Mouse (Mus musculus) forebrain, embryonic 13.5 days (tissue): ENCODE data around the gene Anapc13. TPM values are rescaled to one million over a fixed set of nuclear protein-coding genes. Genes with fewer than 3 reads are reported as not detected.

Experiments used
- ATAC-seq: fragments of 200-750 bp; cut with Nextera tagmentation; 2 replicates; pipeline ENCODE4 v1.8.0; 2017
- H3K27ac ChIP-seq: fragments of 300-500 bp; sonication (generic); 2 replicates; pipeline ENCODE4 v1.5.1; 2015; ENCODE audit warnings: inconsistent platforms, mild to moderate bottlenecking, moderate library complexity
- H3K27me3 ChIP-seq: fragments of 300-500 bp; sonication (generic); 2 replicates; pipeline ENCODE4 v1.6.1; 2015; ENCODE audit warnings: mild to moderate bottlenecking, inconsistent platforms
- H3K36me3 ChIP-seq: fragments of 300-500 bp; sonication (generic); 2 replicates; pipeline ENCODE4 v1.6.1; 2015; ENCODE audit warnings: mild to moderate bottlenecking, inconsistent platforms; ENCODE audit not compliant: poor library complexity, severe bottlenecking
- H3K4me1 ChIP-seq: fragments of 300-500 bp; sonication (generic); 2 replicates; pipeline ENCODE4 v1.6.1; 2015; ENCODE audit warnings: inconsistent platforms
- H3K4me2 ChIP-seq: fragments of 300-500 bp; sonication (generic); 2 replicates; pipeline ENCODE4 v1.6.1; 2015; ENCODE audit warnings: inconsistent platforms, mild to moderate bottlenecking, moderate library complexity
- H3K4me3 ChIP-seq: fragments of 300-500 bp; sonication (generic); 2 replicates; pipeline ENCODE4 v1.5.1; 2015; ENCODE audit warnings: mild to moderate bottlenecking, inconsistent platforms
- H3K9ac ChIP-seq: fragments of 300-500 bp; sonication (generic); 2 replicates; pipeline ENCODE4 v1.6.1; 2015; ENCODE audit warnings: mild to moderate bottlenecking, inconsistent platforms
- H3K9me3 ChIP-seq: fragments of 300-500 bp; sonication (generic); replicated peaks from 2 replicates; pipeline ENCODE4 v1.6.1; 2016; ENCODE audit warnings: inconsistent platforms
- WGBS: fragments of 180-500 bp; shearing (Covaris S2); methylation state at CpG from one replicate; pipeline ENCODE4 v1.1.7; 2015; 5-methylcytosine and 5-hydroxymethylcytosine counted together
- polyA plus RNA-seq: library from polyadenylated mRNA; unstranded; fragments of >200 nt; fragmentation: Nextera tagmentation; extraction: Ambion mirVana; gene quantifications from 2 replicates; pipeline ENCODE4 v1.2.1, GENCODE M21; 2015

Gene Anapc13
- polyA plus RNA-seq, 1 experiment from 2014 or later: 222 TPM

GRCm38 (mm10) chr9:102615071-102615470 lies 11.0 kb upstream of the Anapc13 start:
- Histone ChIP-seq H3K4me2 (no peak overlapping the region), H3K9me3 (no peaks in the 10 kb centered on the region), H3K27me3 (no peaks in the 10 kb centered on the region), H3K4me1 (no peaks in the 10 kb centered on the region), H3K4me3 (no peak overlapping the region), H3K27ac (no peak overlapping the region), H3K36me3 (peaks cover 64% of the 10 kb centered on the region), H3K9ac (no peak overlapping the region)
- WGBS: 93% methylated on average over 3 of the region's 3 CpGs
- no peak for ATAC-seq

GRCm38 (mm10) chr9:102616267-102616666 lies 9.8 kb upstream of the Anapc13 start:
- Histone ChIP-seq H3K27ac (no peak overlapping the region), H3K27me3 (no peaks in the 10 kb centered on the region), H3K4me1 (no peaks in the 10 kb centered on the region), H3K4me2 (no peak overlapping the region), H3K36me3 (peaks cover 55% of the 10 kb centered on the region), H3K4me3 (no peak overlapping the region), H3K9ac (no peak overlapping the region), H3K9me3 (no peaks in the 10 kb centered on the region)
- ATAC-seq: no peak
- 91% methylated on average over 9 of the region's 9 CpGs for whole genome bisulfite sequencing

- H3K36me3 ChIP-seq: peaks cover 14% of the 10 kb centered on the region
- WGBS: 85% methylated on average over 5 of the region's 5 CpGs
- no peak overlapping the region for H3K4me3 ChIP-seq
Observed at GRCm38 (mm10) chr9:102621385-102621784, 4.7 kb upstream of the Anapc13 start.

GRCm38 (mm10) chr9:102622192-102622857 lies 3.8 kb upstream of the Anapc13 start:
- Histone ChIP-seq H3K4me1 (peaks cover 14% of the 10 kb centered on the region), H3K27me3 (no peaks in the 10 kb centered on the region), H3K4me2 (no peak overlapping the region), H3K27ac (no peak overlapping the region), H3K9me3 (no peaks in the 10 kb centered on the region), H3K4me3 (no peak overlapping the region), H3K9ac (no peak overlapping the region), H3K36me3 (peaks cover 11% of the 10 kb centered on the region)
- WGBS: 38% methylated on average over 5 of the region's 5 CpGs
- no peak for ATAC-seq

More at GRCm38 (mm10) chr9:102621385-102621784, 4.7 kb upstream of the Anapc13 start:
- no peak for ATAC-seq
- peaks cover 9% of the 10 kb centered on the region for H3K4me1 ChIP-seq
- H3K4me2 ChIP-seq: no peak overlapping the region
- no peaks in the 10 kb centered on the region for H3K27me3 ChIP-seq
- no peaks in the 10 kb centered on the region for H3K9me3 ChIP-seq
- H3K27ac ChIP-seq: no peak overlapping the region
- H3K9ac ChIP-seq: no peak overlapping the region

DNA sequence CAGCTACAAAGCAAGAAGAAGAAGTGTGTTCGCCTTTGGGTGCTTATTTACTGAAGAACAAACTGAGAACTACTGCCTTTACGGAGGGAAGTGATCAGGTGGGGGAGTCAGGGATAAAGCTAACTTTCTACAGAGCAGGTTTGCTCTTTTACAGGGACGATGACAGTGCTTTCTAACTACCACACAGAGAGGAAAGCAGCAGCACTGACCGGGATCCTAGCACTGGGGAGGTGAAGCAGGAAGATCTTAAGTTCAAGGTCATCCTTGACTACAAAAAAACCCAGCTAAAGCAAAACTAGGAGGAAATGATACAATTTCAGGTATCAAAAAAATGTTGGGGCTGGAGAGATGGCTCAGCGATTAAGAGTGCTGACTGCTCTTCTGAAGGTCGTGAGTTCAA lies 3.2 kb upstream of the Anapc13 start:
- H3K4me2 ChIP-seq: no peak overlapping the region
- peaks cover 20% of the 10 kb centered on the region for H3K4me1 ChIP-seq
- no peak overlapping the region for H3K9ac ChIP-seq
- peaks cover 8% of the 10 kb centered on the region for H3K36me3 ChIP-seq
- no peaks in the 10 kb centered on the region for H3K27me3 ChIP-seq
- no peak for ATAC-seq
- no peaks in the 10 kb centered on the region for H3K9me3 ChIP-seq
- H3K27ac ChIP-seq: no peak overlapping the region
- 87% methylated on average over 6 of the region's 6 CpGs for WGBS
- H3K4me3 ChIP-seq: no peak overlapping the region

DNA sequence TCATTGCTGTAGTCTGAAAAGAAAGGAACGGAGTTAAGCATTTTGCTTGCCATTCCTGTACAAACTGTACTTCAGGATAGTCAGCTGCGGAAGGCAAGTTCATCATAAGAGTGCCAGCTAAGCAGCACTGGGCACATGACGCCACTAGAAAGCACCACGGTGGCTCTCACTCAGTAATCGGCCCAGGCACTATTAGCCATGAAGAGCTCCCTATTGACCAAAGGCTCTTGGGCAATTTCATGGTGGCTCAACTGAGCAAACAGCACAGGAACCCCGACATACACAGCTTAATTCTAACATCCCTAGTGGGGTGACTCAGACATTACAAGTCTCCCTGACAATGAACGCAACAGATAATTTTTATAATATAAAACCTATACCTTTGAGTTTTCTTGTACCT lies 2.5 kb upstream of the Anapc13 start:
- no peak for ATAC-seq

GRCm38 (mm10) chr9:102625401-102625982 lies 604 bp upstream of the Anapc13 start:
- ATAC-seq: no peak; the same call in 1 of the 2 replicates
- 2% methylated on average over 26 of the region's 27 CpGs for WGBS
- Histone ChIP-seq H3K27me3 (no peaks in the 10 kb centered on the region), H3K9ac (peak overlapping the region; percentile 97), H3K27ac (peak overlapping the region; percentile 98), H3K36me3 (peaks cover 8% of the 10 kb centered on the region; the same call in 1 of the 2 replicates), H3K4me3 (peak overlapping the region; percentile 84), H3K9me3 (no peaks in the 10 kb centered on the region), H3K4me2 (peak overlapping the region; percentile 76), H3K4me1 (peaks cover 20% of the 10 kb centered on the region)

More for the DNA sequence above, 2.5 kb upstream of the Anapc13 start:
- H3K27me3 ChIP-seq: no peaks in the 10 kb centered on the region
- no peak overlapping the region for H3K27ac ChIP-seq
- no peak overlapping the region for H3K4me2 ChIP-seq
- peaks cover 20% of the 10 kb centered on the region for H3K4me1 ChIP-seq
- no peak overlapping the region for H3K4me3 ChIP-seq
- no peaks in the 10 kb centered on the region for H3K9me3 ChIP-seq
- 90% methylated on average over 7 of the region's 7 CpGs for WGBS
- no peak overlapping the region for H3K9ac ChIP-seq
- peaks cover 2% of the 10 kb centered on the region; the same call in 1 of the 2 replicates for H3K36me3 ChIP-seq

DNA sequence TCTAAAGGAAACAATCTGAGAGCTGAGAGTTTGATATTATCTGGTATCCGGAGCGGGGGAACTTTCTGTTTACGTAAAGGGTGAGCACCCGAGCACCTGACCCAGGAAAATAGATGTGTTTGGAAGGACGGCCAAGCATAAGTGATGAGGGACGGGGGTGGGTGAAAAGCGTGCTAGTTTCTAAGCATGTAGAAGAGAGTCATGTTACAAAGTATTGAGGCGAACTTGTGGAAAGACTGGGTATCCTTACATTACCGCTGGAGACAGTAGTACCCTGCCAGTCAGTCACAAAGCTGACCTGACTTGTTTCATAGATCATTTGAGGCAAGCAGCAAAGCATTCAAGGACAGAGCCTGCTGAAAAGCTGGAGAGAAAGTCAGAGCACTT lies 736 bp downstream of the Anapc13 start:
- Histone ChIP-seq H3K4me3 (peak overlapping the region; percentile 84), H3K9me3 (no peaks in the 10 kb centered on the region), H3K27ac (peak overlapping the region; percentile 98), H3K27me3 (no peaks in the 10 kb centered on the region), H3K36me3 (peaks cover 20% of the 10 kb centered on the region), H3K9ac (peak overlapping the region; percentile 97), H3K4me1 (peaks cover 20% of the 10 kb centered on the region), H3K4me2 (peak overlapping the region; percentile 76)
- ATAC-seq: no peak
- 1% methylated on average over 9 of the region's 9 CpGs for WGBS

- Histone ChIP-seq H3K27ac (0 out of 2 replicates have a peak overlapping the region, but pooled peaks have one; percentile 98), H3K9ac (peak overlapping the region; percentile 97), H3K27me3 (no peaks in the 10 kb centered on the region), H3K4me1 (peaks cover 20% of the 10 kb centered on the region), H3K9me3 (no peaks in the 10 kb centered on the region), H3K4me3 (peak overlapping the region; percentile 84), H3K36me3 (peaks cover 25% of the 10 kb centered on the region), H3K4me2 (peak overlapping the region; percentile 76)
- ATAC-seq: no peak
- 85% methylated on average over 7 of the region's 7 CpGs for WGBS
Observed at GRCm38 (mm10) chr9:102627442-102627841, 1.3 kb downstream of the Anapc13 start.

DNA sequence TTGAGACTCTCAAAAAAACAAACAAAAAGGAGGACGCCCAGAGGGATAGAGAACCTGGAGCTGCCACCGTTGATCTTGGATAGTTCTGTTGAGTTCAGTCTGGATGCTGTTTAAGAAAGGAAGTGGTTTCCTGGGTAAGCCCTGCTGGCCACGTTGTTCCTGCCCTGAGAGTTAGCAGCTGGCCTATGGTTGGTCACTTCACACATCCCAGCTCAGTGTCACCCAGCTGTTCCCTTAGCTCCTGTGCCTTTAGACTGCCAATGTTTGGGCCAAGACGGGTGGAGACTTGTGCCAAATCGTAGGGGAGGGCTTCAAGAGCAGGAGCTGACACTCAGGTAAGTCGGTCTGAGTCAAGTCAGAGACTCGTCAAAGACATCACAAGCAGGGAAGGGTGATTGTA lies 3.0 kb downstream of the Anapc13 start:
- no peaks in the 10 kb centered on the region for H3K27me3 ChIP-seq
- ATAC-seq: no peak
- H3K36me3 ChIP-seq: peaks cover 30% of the 10 kb centered on the region
- WGBS: 86% methylated on average over 7 of the region's 7 CpGs
- H3K4me1 ChIP-seq: peaks cover 20% of the 10 kb centered on the region
- H3K9ac ChIP-seq: no peak overlapping the region
- no peak overlapping the region for H3K4me2 ChIP-seq
- no peak overlapping the region for H3K27ac ChIP-seq
- no peak overlapping the region for H3K4me3 ChIP-seq
- no peaks in the 10 kb centered on the region for H3K9me3 ChIP-seq

DNA sequence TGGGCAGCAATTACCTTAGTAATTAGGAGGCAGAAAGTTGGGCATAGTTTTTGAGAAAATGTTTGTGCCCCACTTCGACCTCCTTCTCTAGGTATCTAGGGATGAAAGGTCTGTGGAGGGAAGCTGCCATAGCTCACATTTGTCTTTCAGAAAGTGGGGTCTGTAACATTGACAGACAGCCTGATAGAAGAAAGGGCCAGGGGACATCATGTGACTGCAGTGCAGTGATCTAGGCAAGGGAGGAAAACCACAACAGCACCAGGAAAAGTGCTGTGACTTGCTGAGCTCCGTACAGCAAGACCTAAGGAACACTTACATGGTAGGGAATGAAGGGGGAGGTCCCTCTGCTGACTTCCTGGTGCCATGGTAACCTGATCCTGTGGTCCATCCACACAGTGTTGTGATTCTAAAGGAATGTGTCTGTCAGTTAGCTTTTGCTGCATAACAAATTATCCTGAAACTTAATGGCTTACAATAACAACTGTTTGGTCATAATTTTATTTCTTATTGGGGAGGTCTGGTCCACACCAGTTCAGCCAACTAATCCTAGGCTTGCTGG lies 5.6 kb downstream of the Anapc13 start:
- Histone ChIP-seq H3K4me3 (no peak overlapping the region), H3K27ac (no peak overlapping the region), H3K4me1 (peaks cover 11% of the 10 kb centered on the region), H3K36me3 (peaks cover 40% of the 10 kb centered on the region), H3K27me3 (no peaks in the 10 kb centered on the region), H3K4me2 (no peak overlapping the region), H3K9me3 (no peaks in the 10 kb centered on the region), H3K9ac (peak overlapping the region; percentile 16; the same call in 1 of the 2 replicates)
- WGBS: 59% methylated on average over 2 of the region's 2 CpGs
- no peak for ATAC-seq

DNA sequence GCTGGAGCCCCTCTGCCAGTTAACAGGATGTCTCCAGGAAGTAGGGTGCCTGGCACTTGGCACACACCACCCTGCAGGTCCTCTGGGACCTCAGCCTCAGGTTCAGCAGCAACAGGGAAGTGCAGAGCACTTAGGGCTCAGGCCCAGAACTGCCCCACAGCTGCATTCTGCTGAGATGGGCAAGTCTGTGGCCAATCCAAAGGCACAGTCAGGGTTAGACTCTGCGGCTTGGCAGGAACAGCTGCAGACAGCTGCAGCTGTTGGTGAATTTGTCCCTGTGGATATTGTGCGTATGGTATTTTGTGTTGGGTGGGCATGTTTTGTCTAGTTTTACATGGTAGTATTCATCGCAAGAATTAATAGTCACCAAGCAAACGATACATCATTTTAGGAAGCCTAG lies 6.1 kb downstream of the Anapc13 start:
- no peaks in the 10 kb centered on the region for H3K9me3 ChIP-seq
- H3K9ac ChIP-seq: no peak overlapping the region
- no peak overlapping the region for H3K4me2 ChIP-seq
- no peak overlapping the region for H3K4me3 ChIP-seq
- H3K4me1 ChIP-seq: peaks cover 8% of the 10 kb centered on the region
- peaks cover 40% of the 10 kb centered on the region for H3K36me3 ChIP-seq
- WGBS: 89% methylated on average over 4 of the region's 4 CpGs
- no peak for ATAC-seq
- no peaks in the 10 kb centered on the region for H3K27me3 ChIP-seq
- no peak overlapping the region for H3K27ac ChIP-seq
